Mouse (Mus musculus) cerebellum, adult 2 months (tissue): ENCODE measurements around the gene Nkx2-4. TPM values are rescaled to one million over a fixed set of nuclear protein-coding genes. Genes with fewer than 3 reads are reported as not detected.

Experiments
- DNase-seq, 2 experiments: peaks; one replicate each; pipeline ENCODE4 v3.0.0; 2021
- H3K27ac ChIP-seq: fragments of 200-500 bp; 2 replicates; pipeline ENCODE4 v1.5.1; 2012; ENCODE audit warnings: low read length, control low read depth, inconsistent platforms; ENCODE audit not compliant: insufficient read depth
- H3K27me3 ChIP-seq: fragments of 200-500 bp; 2 replicates; pipeline ENCODE4 v1.6.1; 2012; ENCODE audit warnings: inconsistent platforms, mild to moderate bottlenecking, low read length, moderate library complexity; ENCODE audit not compliant: control insufficient read depth, insufficient read depth
- H3K4me1 ChIP-seq: fragments of 200-500 bp; 2 replicates; pipeline ENCODE4 v1.6.1; 2011; ENCODE audit warnings: low read length; ENCODE audit not compliant: control insufficient read depth, insufficient read depth
- H3K4me3 ChIP-seq: fragments of 200-500 bp; replicated peaks from 2 replicates; pipeline ENCODE3; 2011; ENCODE audit warnings: mild to moderate bottlenecking, low read depth, low read length, control low read depth; ENCODE audit not compliant: insufficient read depth
- CTCF ChIP-seq: fragments of 200-500 bp; IDR thresholded peaks from 2 replicates; pipeline ENCODE4 v1.5.1; 2011; ENCODE audit warnings: low read depth, mild to moderate bottlenecking, control low read depth, low read length, moderate library complexity, borderline replicate concordance; ENCODE audit not compliant: insufficient read depth
- POLR2A ChIP-seq: fragments of 200-500 bp; IDR thresholded peaks from 2 replicates; pipeline ENCODE4 v1.6.1; 2011; ENCODE audit warnings: low read length, control low read depth, borderline replicate concordance; ENCODE audit not compliant: insufficient read depth
- WGBS: fragments of 180-500 bp; shearing (Covaris S2); methylation state at CpG from one replicate; pipeline ENCODE4 v1.1.7; 2018; 5-methylcytosine and 5-hydroxymethylcytosine counted together
- polyA plus RNA-seq: library from polyadenylated mRNA; depleted of rRNA; stranded (reverse); fragments of >200 nt; gene quantifications from 2 replicates; pipeline ENCODE4 v1.2.3, GENCODE M21; 2012; rRNA removed

The Nkx2-4 gene
- polyA plus RNA-seq, result not detected in 2 replicates

GRCm38 (mm10) chr2:147085072-147085870 is at the start of gene Nkx2-4:
Gene Nkx2-4, minus strand, starts transcription at chr2:147085445.
- H3K27me3 ChIP-seq, result peaks cover 24% of the 10 kb centered on the region; the same call in 1 of the 2 replicates

DNA sequence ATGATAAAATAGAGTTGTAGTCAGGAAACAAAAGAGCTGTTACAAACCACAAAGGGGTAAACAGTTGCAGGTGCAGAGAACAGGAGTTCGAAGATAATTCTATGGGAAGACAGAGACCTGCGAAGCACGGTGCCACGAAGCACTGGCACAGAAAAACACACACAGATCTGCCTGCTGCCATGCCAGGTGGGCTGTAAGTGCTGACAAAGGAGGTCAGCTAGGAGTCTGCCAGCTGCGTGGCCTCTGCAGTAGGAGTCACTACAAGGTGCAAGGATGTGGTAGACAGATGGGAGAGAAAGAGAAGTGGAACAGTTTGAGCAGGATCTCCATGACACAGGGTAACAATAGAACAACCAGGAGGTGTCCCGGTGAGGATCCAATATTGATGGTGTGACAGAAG is 42.1 kb upstream of the Nkx2-4 start:
- TF ChIP-seq CTCF (no peak), POLR2A (no peak)
- no peak for DNase-seq
- no peaks in the 10 kb centered on the region for H3K27me3 ChIP-seq
- H3K4me1 ChIP-seq, result no peaks in the 10 kb centered on the region
- 56% methylated on average over 6 of the region's 6 CpGs for WGBS
- no peak overlapping the region for H3K27ac ChIP-seq
- no peak overlapping the region for H3K4me3 ChIP-seq

More at GRCm38 (mm10) chr2:147085072-147085870, at the start of gene Nkx2-4:
- no peaks in the 10 kb centered on the region for H3K4me1 ChIP-seq
- WGBS, result 1% methylated on average over 79 of the region's 82 CpGs
- TF ChIP-seq POLR2A, result no peak
- TF ChIP-seq CTCF, result no peak
- no peak within 1 kb of the TSS for H3K4me3 ChIP-seq
- H3K27ac ChIP-seq, result no peak within 1 kb of the TSS
- peak in 1 of 2 experiments; percentile 8 for DNase-seq

GRCm38 (mm10) chr2:147119736-147120135 is 34.5 kb upstream of the Nkx2-4 start:
- H3K4me3 ChIP-seq, result no peak overlapping the region
- no peak overlapping the region for H3K27ac ChIP-seq
- H3K4me1 ChIP-seq, result no peaks in the 10 kb centered on the region
- no peaks in the 10 kb centered on the region for H3K27me3 ChIP-seq
- WGBS, result 82% methylated on average over 1 of the region's 1 CpGs
- no peak for TF ChIP-seq CTCF
- TF ChIP-seq POLR2A, result no peak
- no peak for DNase-seq

DNA sequence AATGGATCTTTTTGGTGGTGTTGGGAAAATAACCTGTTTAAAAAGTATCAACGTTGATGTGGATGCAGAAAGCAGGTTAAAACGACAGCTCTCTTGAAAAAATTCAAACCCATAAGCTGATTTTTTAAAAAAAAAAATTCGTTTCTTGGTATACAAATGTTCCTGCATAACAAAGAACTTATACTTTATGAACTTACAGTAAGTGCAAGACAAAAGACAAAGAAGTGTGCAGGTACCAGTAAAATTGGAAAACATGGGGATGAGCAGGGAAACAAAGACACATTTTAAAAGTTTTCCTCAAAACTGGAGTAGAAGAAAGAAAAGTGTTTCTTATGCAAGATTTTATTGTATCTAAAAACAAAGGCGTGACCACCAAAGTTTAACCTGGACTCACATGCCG is 1.2 kb upstream of the Nkx2-4 start:
- TF ChIP-seq CTCF, result no peak
- TF ChIP-seq POLR2A, result no peak
- no peak overlapping the region for H3K4me3 ChIP-seq
- H3K27ac ChIP-seq, result no peak overlapping the region
- DNase-seq, result no peak
- peaks cover 24% of the 10 kb centered on the region; the same call in 1 of the 2 replicates for H3K27me3 ChIP-seq
- WGBS, result 13% methylated on average over 5 of the region's 5 CpGs
- H3K4me1 ChIP-seq, result no peaks in the 10 kb centered on the region

DNA sequence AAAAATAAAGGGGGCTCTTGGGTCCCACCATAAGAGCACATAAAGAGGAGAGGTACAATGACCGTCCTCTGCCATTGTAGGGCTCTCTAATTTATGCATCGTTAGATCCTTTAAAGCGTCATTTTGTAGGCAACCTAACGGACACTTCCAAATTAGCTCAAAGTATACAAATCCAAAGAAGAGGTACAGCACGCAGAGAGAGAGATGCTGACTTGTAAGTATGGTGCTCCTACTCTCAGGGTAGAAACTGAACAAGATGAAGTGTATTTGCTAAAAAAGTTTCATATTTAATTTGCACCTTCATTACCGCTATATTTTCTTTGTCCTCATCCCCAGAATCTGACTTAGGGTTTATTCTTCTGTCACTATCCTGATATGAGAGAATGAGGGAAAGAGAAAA is 692 bp upstream of the Nkx2-4 start:
- no peak overlapping the region for H3K4me3 ChIP-seq
- 6% methylated on average over 6 of the region's 6 CpGs for WGBS
- no peak overlapping the region for H3K27ac ChIP-seq
- H3K4me1 ChIP-seq, result no peaks in the 10 kb centered on the region
- DNase-seq, result no peak
- TF ChIP-seq CTCF, result no peak
- no peak for TF ChIP-seq POLR2A
- peaks cover 24% of the 10 kb centered on the region; the same call in 1 of the 2 replicates for H3K27me3 ChIP-seq

- Histone ChIP-seq H3K4me3 (no peak overlapping the region), H3K27ac (no peak overlapping the region), H3K27me3 (peaks cover 24% of the 10 kb centered on the region; the same call in 1 of the 2 replicates), H3K4me1 (no peaks in the 10 kb centered on the region)
- peak in 1 of 2 experiments; percentile 14 for DNase-seq
- WGBS, result 2% methylated on average over 105 of the region's 106 CpGs
- TF ChIP-seq POLR2A, result no peak
- no peak for TF ChIP-seq CTCF
These were observed 726 bp downstream of the Nkx2-4 start for GRCm38 (mm10) chr2:147084366-147085071.

GRCm38 (mm10) chr2:147083471-147084365 is 1.5 kb downstream of the Nkx2-4 start:
- no peaks in the 10 kb centered on the region for H3K4me1 ChIP-seq
- no peak overlapping the region for H3K4me3 ChIP-seq
- DNase-seq, result peak in 1 of 2 experiments; percentile 27
- peaks cover 24% of the 10 kb centered on the region; the same call in 1 of the 2 replicates for H3K27me3 ChIP-seq
- WGBS, result 2% methylated on average over 72 of the region's 72 CpGs
- no peak for TF ChIP-seq CTCF
- TF ChIP-seq POLR2A, result no peak
- H3K27ac ChIP-seq, result no peak overlapping the region
